Mouse (Mus musculus) spleen, adult 2 months (tissue): ENCODE results near the gene Camk1d.

Experiments used
- CTCF ChIP-seq: fragments of 200-500 bp; IDR thresholded peaks from 2 replicates; pipeline ENCODE4 v1.5.1; 2011; ENCODE audit warnings: mild to moderate bottlenecking, inconsistent platforms; ENCODE audit not compliant: insufficient read depth, insufficient read length, insufficient replicate concordance; ENCODE audit errors: extremely low read depth
- POLR2A ChIP-seq: fragments of 200-500 bp; IDR thresholded peaks from 2 replicates; pipeline ENCODE4 v1.6.1; 2011; ENCODE audit warnings: low read depth, low read length, inconsistent platforms

DNA sequence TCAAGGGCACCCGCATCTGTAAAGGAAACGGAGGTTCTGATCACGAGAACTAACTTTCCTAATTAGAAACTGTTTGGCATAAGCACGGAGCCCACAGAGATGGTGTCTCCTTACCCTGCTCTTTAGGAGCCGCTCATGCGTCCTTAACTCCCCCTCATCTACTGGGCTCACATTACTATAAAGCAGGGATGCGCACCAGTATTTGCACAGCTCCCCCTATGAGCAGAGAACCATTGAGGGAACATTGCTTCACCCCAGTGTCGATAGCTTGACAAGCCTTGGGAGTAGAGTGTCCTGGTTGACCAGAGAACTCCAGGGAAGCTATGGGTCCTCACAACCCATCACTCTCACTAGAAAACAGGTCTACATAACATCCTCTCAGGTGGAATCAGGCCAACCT is 29.6 kb upstream of the Camk1d start:
- TF ChIP-seq CTCF: no peak
- no peak for TF ChIP-seq POLR2A
